Mouse (Mus musculus): ENCODE measurements at regions not wholly inside any gene's neighbourhood (a gene's known extent, or its start where the extent isn't known, plus 50 kb on each side); places are given as distances from the start of the nearest gene placed in this dataset.

DNA sequence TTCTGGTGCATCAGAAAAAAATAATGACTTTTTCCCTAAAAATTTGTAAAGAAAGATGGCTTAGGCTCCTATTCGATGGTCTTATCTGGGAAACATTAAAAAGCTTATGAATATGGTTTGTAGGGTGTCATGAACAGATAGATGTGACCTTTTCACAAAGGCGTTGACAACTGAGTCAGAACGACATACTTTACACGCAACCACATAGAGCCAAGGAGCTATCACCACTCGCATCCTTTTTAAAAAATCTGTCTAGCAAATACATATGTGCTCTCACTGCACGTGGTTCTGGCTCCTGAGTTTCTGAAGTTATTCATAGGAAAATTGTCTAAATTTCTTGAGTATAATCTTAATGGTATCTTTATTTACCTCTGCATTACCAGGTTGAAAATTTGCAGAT, 404.9 kb upstream of the Nrsn1 start:
- H3K4me1 ChIP-seq (ENCODE audit: insufficient read depth): no peaks in the 10 kb centered on the region
- DNase-seq (no peak), ATAC-seq (no peak)
- no peaks in the 10 kb centered on the region for H3K9me3 ChIP-seq (ENCODE audit: low read length)
- H3K4me2 ChIP-seq (ENCODE audit: low read depth, low read length): no peak overlapping the region
- H3K27ac ChIP-seq (ENCODE audit: low read depth): no peak overlapping the region
- H3K36me3 ChIP-seq (replicated peaks; ENCODE audit: insufficient read depth, low read length): no peaks in the 10 kb centered on the region
- H3K27me3 ChIP-seq (ENCODE audit: insufficient read depth, low read length): no peaks in the 10 kb centered on the region
- TF ChIP-seq EP300 (IDR thresholded peaks at IDR 0.05; ENCODE audit: low read depth) (no peak), CTCF (IDR thresholded peaks at IDR 0.05; ENCODE audit: low read depth) (no peak)
- H3K9ac ChIP-seq (replicated peaks): no peak overlapping the region
- 80% methylated on average over 6 of the region's 6 CpGs for WGBS (ENCODE audit: insufficient replicate concordance)
- no peak overlapping the region for H3K4me3 ChIP-seq (ENCODE audit: low read depth, low read length)

DNA sequence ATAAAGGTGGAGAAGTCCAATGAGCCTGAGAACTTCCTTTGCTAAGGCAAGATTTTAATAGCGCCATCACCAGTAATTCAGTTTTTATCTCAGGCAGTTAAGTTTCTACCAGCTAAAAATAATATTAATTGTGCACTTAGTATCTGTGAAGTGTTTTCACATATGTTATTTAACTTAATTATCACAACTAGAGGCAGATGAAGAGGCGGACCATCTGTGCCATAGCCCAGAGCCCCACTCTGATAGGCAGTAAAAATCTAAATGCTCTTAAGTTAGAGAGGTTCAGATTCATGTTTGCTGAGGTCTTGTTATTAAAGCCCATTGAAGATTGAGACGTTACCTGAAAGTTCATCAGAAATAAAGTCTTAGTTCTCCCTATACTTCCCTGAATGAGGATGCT, 395.7 kb upstream of the Nrsn1 start:
- no peaks in the 10 kb centered on the region for H3K36me3 ChIP-seq (replicated peaks; ENCODE audit: insufficient read depth, low read length)
- DNase-seq (no peak), ATAC-seq (no peak)
- H3K4me2 ChIP-seq (ENCODE audit: low read depth, low read length): no peak overlapping the region
- H3K4me3 ChIP-seq (ENCODE audit: low read depth, low read length): no peak overlapping the region
- H3K4me1 ChIP-seq (ENCODE audit: insufficient read depth): no peaks in the 10 kb centered on the region
- TF ChIP-seq EP300 (IDR thresholded peaks at IDR 0.05; ENCODE audit: low read depth): no peak
- TF ChIP-seq CTCF (IDR thresholded peaks at IDR 0.05; ENCODE audit: low read depth): no peak
- no peak overlapping the region for H3K27ac ChIP-seq (ENCODE audit: low read depth)
- no peaks in the 10 kb centered on the region for H3K9me3 ChIP-seq (ENCODE audit: low read length)
- no peaks in the 10 kb centered on the region for H3K27me3 ChIP-seq (ENCODE audit: insufficient read depth, low read length)
- H3K9ac ChIP-seq (replicated peaks): no peak overlapping the region
- 64% methylated on average over 3 of the region's 3 CpGs for WGBS (ENCODE audit: insufficient replicate concordance)

DNA sequence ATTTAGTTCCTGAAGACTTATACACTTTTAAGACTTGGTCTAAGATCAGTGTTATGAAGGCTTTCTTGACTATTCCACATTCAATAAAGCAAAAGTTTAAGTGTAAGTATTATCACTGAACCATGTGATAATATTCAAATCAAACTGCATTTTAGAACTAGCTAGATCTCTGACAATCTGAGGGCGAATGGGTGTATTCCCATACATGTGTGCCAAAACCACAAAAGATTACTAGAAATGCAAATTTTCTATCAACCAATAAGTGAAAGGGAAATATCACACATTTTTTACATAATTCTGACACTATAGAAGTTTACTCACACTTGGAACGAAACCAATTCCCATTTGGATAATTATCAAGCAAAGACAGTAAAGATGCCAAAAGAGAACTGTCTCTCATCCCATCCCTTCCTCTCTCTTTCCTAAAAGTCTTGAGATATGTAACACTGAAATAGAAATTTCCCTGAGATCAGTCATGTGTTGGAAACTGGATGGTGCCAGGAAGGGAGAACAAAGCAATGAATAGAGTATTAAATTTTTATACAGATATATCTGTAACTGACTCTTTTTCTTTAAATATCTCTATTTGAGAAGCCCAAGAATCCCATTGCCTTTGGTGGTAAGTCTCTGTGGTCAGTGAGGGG, 394.8 kb upstream of the Nrsn1 start:
- ATAC-seq (no peak), DNase-seq (no peak)
- H3K9ac ChIP-seq (replicated peaks): no peak overlapping the region
- H3K4me1 ChIP-seq (ENCODE audit: insufficient read depth): no peaks in the 10 kb centered on the region
- no peak overlapping the region for H3K4me2 ChIP-seq (ENCODE audit: low read depth, low read length)
- H3K27ac ChIP-seq (ENCODE audit: low read depth): no peak overlapping the region
- H3K4me3 ChIP-seq (ENCODE audit: low read depth, low read length): no peak overlapping the region
- TF ChIP-seq EP300 (IDR thresholded peaks at IDR 0.05; ENCODE audit: low read depth) (no peak), CTCF (IDR thresholded peaks at IDR 0.05; ENCODE audit: low read depth) (no peak)
- 65% methylated on average over 2 of the region's 2 CpGs for WGBS (ENCODE audit: insufficient replicate concordance)
- no peaks in the 10 kb centered on the region for H3K9me3 ChIP-seq (ENCODE audit: low read length)
- H3K27me3 ChIP-seq (ENCODE audit: insufficient read depth, low read length): no peaks in the 10 kb centered on the region
- H3K36me3 ChIP-seq (replicated peaks; ENCODE audit: insufficient read depth, low read length): no peaks in the 10 kb centered on the region

- no peak overlapping the region for H3K9ac ChIP-seq (replicated peaks)
- H3K36me3 ChIP-seq (replicated peaks; ENCODE audit: insufficient read depth, low read length): no peaks in the 10 kb centered on the region
- H3K27me3 ChIP-seq (ENCODE audit: insufficient read depth, low read length): no peaks in the 10 kb centered on the region
- no peaks in the 10 kb centered on the region for H3K9me3 ChIP-seq (ENCODE audit: low read length)
- no peak overlapping the region for H3K4me2 ChIP-seq (ENCODE audit: low read depth, low read length)
- H3K4me1 ChIP-seq (ENCODE audit: insufficient read depth): no peaks in the 10 kb centered on the region
- H3K4me3 ChIP-seq (ENCODE audit: low read depth, low read length): no peak overlapping the region
- ATAC-seq: no peak
- no peak for TF ChIP-seq EP300 (IDR thresholded peaks at IDR 0.05; ENCODE audit: low read depth)
- TF ChIP-seq CTCF (IDR thresholded peaks at IDR 0.05; ENCODE audit: low read depth): no peak
- no peak for DNase-seq
- H3K27ac ChIP-seq (ENCODE audit: low read depth): no peak overlapping the region
- 93% methylated on average over 1 of the region's 1 CpGs for WGBS (ENCODE audit: insufficient replicate concordance)
Observed at GRCm38 (mm10) chr13:25648430-25648786, 378.1 kb upstream of the Nrsn1 start.

GRCm38 (mm10) chr13:25647711-25648429, 377.6 kb upstream of the Nrsn1 start:
- no peak for ATAC-seq
- no peaks in the 10 kb centered on the region for H3K36me3 ChIP-seq (replicated peaks; ENCODE audit: insufficient read depth, low read length)
- TF ChIP-seq CTCF (IDR thresholded peaks at IDR 0.05; ENCODE audit: low read depth) (no peak), EP300 (IDR thresholded peaks at IDR 0.05; ENCODE audit: low read depth) (no peak)
- H3K4me3 ChIP-seq (ENCODE audit: low read depth, low read length): no peak overlapping the region
- H3K27ac ChIP-seq (ENCODE audit: low read depth): no peak overlapping the region
- DNase-seq: no peak
- 80% methylated on average over 3 of the region's 3 CpGs for WGBS (ENCODE audit: insufficient replicate concordance)
- H3K4me2 ChIP-seq (ENCODE audit: low read depth, low read length): no peak overlapping the region
- H3K9ac ChIP-seq (replicated peaks): no peak overlapping the region
- H3K4me1 ChIP-seq (ENCODE audit: insufficient read depth): no peaks in the 10 kb centered on the region
- H3K27me3 ChIP-seq (ENCODE audit: insufficient read depth, low read length): no peaks in the 10 kb centered on the region
- no peaks in the 10 kb centered on the region for H3K9me3 ChIP-seq (ENCODE audit: low read length)

GRCm38 (mm10) chr13:25639522-25640291, 369.4 kb upstream of the Nrsn1 start:
- ATAC-seq (no peak), DNase-seq (no peak)
- Histone ChIP-seq H3K4me1 (ENCODE audit: insufficient read depth) (no peaks in the 10 kb centered on the region), H3K27me3 (ENCODE audit: insufficient read depth, low read length) (no peaks in the 10 kb centered on the region), H3K4me3 (ENCODE audit: low read depth, low read length) (no peak overlapping the region), H3K9ac (replicated peaks) (no peak overlapping the region), H3K36me3 (replicated peaks; ENCODE audit: insufficient read depth, low read length) (no peaks in the 10 kb centered on the region), H3K9me3 (ENCODE audit: low read length) (no peaks in the 10 kb centered on the region), H3K4me2 (ENCODE audit: low read depth, low read length) (no peak overlapping the region), H3K27ac (ENCODE audit: low read depth) (no peak overlapping the region)
- WGBS (ENCODE audit: insufficient replicate concordance): 28% methylated on average over 6 of the region's 6 CpGs
- TF ChIP-seq CTCF (IDR thresholded peaks at IDR 0.05; ENCODE audit: low read depth) (no peak), EP300 (IDR thresholded peaks at IDR 0.05; ENCODE audit: low read depth) (no peak)
